Mouse (Mus musculus) olfactory bulb, adult 2 months (tissue): ENCODE measurements around the gene Zdhhc14.

Experiments
- CTCF ChIP-seq: fragments of 200-500 bp; IDR thresholded peaks from 2 replicates; pipeline ENCODE4 v1.5.1; 2012; ENCODE audit warnings: low read depth, mild to moderate bottlenecking, low read length, moderate library complexity; ENCODE audit not compliant: insufficient read depth
- POLR2A ChIP-seq: fragments of 200-500 bp; IDR thresholded peaks from 2 replicates; pipeline ENCODE4 v1.6.1; 2012; ENCODE audit warnings: mild to moderate bottlenecking, low read depth, low read length, moderate library complexity; ENCODE audit not compliant: insufficient read depth

GRCm38 (mm10) chr17:5596490-5596889 is 104.1 kb downstream of the Zdhhc14 start:
- TF ChIP-seq CTCF (no peak), POLR2A (no peak)
